Mouse (Mus musculus) testis, postnatal 10 days (tissue): Measurements from ENCODE around the gene Fam180a.
A peak's percentile ranks its signal among the peaks of the same experiment; 100 is the strongest.
"Not testable (repeated sequence)": the region's sequence is repeated elsewhere in the genome, so short reads cannot be mapped to it uniquely, and the experiment has no call there.

ENCODE experiments used
- DNase-seq: peaks from one replicate; pipeline ENCODE4 v3.0.0; 2021; ENCODE audit warnings: low spot score

The Fam180a gene

DNA sequence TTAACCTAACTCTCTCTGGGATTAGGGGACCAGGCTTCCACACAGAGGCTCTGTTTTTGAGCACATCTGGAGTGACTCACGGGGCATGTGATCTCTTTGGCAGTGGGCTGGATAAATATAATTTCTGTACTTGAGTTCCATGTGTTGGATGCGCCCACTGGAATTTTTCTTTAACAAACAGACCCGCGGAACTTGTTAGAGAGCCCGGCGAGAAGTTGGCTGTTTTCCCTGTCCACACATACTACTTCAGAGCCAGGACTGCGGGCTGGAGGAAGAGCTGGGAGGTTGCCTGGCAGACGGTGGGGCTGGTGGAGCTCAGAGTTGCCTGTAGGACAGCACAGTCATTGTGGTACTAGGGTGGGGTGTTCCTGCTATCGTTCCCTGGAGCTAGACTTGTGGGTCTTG lies at the start of gene Fam180a:
Gene Fam180a (minus strand): TSS at position 31 of the 405 bp plus-strand sequence.
- peak; percentile 71 for DNase-seq

DNA sequence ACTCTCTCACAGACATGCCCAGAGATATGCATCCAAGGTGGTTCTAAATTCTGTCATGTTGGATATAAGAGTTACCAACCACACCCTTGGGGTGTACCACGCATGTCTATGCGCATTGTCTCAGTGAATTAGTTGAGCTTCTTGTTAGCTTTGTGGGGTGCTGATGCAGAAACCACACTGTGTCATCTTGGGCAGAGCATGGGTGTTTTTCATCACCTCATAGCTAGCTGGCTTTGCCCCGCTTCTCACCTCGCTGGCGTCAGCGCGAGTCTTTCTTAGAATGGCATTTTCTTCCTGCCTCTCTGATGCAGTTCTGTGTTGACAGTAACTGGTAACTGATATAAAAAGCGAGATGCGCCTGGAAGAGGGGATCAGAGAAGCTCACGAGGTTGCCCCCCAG lies 48.1 kb upstream of the Fam180a start:
- DNase-seq, result no peak

DNA sequence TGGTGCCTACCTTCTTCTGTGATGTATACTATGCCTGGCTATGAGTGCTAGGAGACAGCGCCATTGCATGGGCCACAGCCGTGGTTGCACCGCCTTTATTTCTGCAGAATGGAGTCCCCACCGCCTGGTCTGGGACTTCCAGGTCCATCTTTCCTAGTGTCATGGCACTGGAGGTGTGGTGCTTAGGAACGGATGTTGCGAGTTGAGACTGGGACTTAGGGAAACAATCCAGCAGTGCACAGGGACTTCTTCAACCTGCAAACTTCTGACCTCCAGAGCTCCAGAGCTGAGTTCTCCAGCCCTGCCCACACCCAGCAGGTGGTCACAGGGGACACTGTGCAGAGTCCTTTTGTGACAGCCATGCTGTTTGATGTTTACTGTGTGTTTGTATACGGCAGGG lies 44.4 kb upstream of the Fam180a start:
- no peak for DNase-seq

DNA sequence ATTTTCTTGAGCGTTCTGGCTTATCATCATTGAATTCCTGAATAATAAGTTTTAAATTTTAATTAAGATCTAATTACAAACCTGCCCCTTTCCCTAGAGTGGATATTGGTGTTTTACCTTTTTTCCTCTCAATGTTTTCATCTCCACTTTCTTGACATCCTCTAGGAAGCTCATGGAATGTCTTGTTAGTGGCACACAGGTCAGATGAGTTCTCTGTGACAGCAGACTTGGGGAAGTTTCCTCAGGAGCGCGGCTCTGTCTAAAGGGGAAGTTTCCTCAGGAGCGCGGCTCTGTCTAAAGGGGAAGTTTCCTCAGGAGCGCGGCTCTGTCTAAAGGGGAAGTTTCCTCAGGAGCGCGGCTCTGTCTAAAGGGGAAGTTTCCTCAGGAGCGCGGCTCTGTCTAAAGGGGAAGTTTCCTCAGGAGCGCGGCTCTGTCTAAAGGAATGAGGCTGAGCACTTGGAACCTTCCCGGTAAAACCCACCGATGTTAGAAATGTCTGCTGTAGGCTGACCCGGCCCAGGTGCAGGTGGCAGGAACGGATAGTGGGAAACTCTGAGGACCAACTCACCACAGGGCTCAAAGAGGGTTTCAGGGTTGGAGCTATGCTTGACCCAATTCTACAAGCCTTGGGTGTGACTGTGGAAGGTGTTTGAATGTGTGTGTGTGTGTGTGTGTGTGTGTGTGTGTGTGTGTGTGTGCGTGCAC lies 43.8 kb upstream of the Fam180a start:
- DNase-seq, result not testable (repeated sequence)

DNA sequence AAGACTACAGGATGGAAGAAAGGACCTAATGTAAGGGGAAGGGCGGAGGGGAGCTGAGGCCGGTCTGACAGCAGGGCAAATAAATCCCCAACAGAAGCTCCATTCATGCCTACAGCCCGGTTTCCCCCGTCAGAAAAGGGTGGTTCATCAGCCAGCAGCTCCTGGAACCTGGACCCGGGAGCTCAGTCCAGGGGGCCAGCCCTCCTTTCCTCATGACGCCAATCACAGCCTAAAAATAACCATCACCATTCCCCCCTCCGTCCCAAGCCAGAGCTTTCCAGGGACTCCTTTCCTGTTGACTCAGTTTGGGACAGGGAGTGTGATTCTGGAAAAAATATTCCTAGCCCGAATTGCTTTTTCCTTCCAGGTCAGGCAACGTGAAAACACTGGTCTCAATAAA lies 36.7 kb upstream of the Fam180a start:
- no peak for DNase-seq

DNA sequence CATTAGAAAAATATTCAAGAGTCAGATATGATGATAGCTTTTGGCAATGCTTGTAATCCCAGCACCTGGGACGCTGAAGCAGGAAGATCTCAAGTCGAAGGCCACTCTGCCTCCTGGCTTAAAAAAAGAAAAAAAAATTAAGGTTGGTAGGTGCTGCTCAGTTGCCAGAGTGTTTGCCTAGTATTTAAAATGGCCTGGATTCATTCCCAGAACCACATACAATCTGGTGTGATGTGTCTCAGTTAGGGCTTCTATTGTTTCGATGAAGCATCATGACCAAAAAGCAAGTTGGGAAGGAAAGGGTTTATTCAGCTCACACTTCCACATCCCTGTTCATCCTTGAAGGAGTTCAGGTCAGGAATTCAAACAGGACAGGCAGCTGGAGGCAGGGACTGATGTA lies 29.4 kb upstream of the Fam180a start:
- DNase-seq, result no peak

DNA sequence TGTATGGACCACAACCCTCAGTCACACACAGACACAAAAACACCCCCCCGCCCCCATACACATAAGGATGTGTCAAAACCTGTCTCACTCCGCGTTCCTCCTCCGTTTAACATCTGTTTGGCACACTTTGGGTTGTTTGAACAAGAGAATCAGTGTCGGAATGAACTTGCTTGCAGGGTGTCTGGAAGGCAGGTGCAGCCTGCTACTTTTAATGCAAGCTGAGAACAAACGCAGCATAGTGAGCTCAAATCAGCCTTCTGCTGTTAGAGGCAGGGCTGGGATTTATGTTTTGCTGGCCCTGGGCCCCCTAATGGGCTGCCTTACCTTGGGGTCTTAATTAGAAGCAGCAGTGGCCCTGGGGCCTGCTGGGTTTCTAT lies 28.7 kb upstream of the Fam180a start:
- no peak for DNase-seq

DNA sequence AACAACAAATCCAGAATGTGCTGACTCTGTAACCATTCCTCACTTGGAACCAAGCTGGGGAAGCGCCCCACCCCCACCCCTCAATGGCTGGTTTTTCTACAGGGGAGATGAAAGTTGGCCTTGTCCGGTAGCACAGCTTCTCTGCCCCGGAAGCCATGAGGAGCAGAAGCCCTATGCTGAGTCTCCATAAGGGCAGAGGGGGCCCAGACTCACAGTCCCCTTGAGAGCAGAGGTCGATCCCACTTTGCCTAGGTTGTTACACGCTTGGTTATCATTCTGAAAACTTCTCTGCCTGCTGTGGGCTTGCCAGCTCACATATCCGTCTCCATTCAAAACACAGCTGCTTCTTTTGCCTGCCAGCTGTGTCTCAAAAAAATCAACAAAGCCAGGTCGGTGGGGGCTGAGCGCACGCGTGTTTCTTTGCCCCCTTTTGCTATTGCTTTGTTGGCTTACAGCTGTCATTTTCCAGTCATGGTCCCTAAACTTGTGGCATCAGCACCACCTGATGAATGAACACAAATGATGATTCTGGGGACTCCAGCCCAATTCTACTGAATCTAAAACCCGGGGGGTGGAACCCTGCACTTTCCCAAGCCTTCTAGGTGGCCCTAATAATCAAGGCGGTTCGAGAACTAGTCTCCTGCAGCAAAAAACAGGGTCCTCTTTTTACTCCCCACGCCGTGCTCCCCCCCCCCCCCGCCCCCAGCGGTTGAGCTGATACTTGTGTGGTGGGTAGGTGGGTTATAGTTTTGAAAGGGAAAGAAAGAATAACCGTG lies 28.1 kb upstream of the Fam180a start:
- no peak for DNase-seq

DNA sequence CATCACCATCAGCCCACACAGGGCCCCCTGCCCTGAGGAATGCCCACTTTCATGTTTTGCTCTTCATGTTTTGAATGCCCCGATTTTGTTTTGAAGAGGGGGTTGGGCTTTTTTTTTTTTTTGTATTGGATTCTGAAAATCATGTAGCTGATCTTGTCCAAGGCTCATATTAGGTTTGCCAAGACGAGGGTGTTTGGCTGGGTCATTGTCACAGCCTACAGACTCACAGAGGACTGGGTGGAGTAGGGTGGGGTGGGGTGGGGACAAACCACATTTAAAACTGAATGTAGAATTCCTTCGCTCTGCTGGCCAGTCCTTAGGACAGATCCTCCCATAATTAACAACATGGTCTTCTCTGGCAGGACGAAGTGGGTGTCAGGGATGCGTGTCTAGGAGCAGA lies 27.5 kb upstream of the Fam180a start:
- no peak for DNase-seq

DNA sequence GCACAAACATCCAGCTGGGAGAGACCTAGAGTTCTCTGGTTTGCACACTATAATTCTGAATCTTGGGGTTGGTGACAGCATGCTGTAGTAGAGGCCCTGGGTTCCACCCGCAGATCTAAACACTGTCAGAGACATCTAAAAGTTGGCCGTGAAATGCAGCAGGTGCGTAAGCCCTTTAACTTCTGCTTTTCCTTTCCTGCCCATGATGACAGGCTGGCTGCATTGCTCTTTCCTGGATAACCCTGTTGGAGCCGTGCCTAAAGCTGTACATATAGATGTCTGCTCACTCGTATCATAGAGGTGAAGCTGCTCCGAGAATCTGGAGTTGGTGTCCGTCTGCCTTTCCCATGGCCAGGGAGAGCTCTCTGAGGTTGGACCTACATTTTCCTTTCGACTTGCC lies 26.9 kb upstream of the Fam180a start:
- no peak for DNase-seq

DNA sequence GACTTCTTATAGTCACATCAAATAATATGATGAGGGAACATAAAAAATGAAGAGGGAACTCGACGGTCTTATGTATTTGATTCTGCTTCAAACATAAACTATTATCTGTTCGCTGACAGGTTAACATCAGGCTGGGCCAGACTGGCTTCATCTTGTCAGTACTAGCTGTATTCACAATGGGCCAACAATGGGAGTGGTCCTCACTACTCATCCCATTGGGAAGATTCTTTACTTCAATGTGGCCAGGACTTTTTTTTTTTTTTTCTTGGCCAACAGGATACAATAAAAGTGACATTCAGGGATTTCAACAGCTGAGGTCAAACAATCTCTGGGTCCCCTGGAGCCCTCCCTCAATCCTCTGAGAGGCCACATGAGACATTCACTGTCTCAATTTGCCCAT lies 25.9 kb upstream of the Fam180a start:
- DNase-seq, result no peak

DNA sequence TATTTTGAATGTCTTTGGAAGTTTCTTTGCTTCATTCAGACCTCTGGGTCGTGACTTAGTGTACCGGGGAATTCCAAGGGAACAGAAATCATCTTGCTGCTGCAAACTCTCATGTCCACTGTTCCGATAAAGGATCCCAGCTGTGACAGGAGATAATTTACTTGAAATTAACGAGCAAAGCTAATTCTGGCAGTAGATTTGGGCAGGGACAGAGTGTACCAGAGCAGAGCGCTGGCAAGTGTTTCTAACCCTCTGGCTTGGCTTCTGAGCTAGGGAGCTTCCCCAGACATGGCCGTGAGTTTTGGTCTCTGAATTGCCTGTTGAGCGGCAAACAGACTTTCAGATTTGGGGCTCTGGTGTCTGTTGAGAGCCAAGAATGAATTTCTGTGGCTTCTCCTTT lies 23.8 kb upstream of the Fam180a start:
- DNase-seq, result peak; percentile 58

DNA sequence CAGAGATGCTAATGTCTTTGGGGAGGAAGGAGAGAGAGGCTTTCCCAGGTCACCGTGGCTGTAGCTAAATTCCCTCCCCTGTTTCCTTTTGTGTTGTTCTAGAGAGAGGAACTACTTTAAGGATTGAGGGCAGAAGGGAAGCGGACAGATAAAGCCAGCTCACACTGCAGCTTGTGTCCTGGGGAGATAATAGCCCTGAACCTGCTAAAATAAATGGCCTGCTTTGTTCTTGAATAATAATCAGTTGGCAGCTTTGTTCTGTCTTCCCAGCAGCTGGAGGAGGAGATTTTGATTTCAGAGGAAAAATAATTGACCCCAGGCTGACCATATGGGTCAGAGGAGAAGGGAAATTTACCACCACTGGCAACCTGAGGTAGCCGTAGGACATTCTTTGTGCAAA lies 12.7 kb upstream of the Fam180a start:
- DNase-seq, result no peak

DNA sequence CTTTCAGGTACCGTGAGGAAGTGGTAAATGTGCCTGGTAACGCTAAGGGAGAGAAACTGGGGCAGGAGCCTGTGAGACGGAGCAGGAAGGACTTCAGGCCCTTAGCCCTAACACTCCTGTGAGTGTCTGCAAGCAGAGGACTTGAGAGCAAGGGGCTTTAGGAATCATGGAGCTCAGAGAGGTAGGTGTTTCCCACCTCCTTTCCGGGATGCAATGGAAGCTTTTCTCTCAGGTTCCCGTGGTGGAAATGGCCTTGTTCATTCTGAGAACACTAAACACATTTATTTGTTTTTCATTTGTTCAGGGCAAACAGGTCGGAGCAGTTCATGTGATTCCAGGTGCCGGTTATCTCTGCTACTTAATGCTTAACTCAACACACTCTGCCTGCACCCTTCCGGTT lies 11.9 kb upstream of the Fam180a start:
- no peak for DNase-seq

DNA sequence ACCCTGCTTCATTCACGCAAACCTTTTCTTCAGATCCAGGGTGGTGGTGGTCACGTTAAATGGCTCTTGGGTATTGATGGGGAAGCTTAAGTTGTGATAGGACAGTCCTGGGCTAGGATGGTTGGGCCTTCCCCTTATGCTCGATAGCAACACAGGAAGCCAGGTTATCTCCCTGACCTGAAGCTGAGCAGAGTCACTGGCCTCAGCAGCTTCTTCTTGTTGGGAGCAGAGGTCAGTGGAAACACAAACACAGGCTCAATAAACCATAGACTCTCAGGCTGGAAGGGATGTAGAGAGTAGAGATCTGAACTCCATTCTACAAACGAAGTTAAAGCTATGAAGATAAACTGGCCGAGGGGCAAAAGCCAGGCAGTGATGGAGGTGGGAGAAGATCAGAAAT lies 9.5 kb upstream of the Fam180a start:
- DNase-seq, result no peak

DNA sequence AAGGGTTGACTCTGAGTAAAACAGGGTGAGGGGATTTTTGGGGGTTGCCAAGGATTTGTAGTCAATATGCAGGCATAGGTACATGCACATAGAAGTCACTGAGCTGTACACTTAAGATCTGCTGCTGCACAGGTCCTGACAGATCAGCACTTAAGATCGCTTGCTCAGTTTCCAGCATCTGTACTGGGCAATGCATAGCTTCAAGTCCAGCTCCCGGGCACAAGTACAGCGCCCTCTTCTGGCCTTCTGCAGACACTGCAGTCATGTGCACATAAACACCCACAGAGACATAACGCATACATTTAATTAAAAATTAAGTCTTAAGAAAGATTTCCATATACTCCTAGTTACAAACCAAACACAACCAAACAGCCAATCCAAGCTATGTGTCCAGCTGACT lies 8.3 kb upstream of the Fam180a start:
- DNase-seq, result no peak

DNA sequence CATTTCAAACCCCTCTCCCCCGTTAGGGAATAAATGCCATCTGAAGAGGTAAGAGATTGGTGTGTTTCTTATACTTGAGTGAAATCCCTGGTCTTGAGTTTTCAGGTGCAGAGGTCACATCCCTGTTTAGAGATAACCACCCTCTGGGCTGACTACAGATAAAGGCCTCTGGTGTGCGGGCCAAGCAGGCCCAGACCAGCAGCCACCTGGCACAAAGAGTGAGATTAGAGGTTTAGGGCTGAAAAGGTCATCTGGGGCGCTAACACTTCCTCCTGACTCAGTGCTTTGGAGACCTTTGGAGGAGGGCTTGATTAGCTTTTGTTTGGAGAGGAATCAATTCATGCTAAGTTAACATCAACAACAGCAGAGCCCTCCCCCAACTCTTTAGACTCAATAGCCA lies 7.7 kb upstream of the Fam180a start:
- DNase-seq, result no peak

DNA sequence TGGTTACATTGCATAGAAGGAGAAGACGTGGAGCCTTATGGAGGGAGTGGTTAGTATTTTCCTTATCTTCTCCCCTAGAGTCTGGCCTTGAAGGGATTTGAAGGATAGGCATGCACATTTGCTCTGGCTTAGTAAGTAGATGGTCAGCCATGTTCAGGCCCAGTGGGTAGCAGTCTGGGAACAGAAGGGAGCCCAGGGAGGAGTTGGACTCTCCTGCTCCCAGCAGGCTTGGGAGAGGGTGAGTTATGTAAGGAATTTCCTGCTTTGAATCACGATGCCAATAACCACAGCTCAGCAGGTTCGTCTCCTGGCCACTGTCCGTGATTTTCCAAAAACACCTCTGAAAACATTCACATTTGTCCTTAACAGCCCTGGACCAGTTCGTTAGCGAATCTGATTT lies 4.9 kb upstream of the Fam180a start:
- no peak for DNase-seq

DNA sequence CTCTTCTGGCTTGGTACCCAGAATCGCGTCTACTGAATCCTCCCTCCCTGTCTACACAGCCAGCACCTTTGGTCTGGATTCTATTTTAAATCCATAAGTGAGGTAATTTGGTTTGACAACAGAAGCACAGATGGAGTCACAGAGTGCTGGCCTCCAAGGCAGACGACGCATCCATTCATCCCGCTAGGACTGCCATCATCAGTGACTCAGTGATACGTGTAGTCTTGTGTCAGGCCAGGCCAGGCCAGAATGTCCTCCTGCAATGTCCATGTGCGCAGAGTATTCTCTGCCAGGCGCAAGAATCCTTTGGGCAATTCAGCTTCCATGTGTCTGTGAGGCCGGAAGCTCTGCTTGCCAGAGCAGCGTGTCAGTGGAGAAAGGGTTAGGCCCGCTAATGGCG lies 4.0 kb upstream of the Fam180a start:
- no peak for DNase-seq

DNA sequence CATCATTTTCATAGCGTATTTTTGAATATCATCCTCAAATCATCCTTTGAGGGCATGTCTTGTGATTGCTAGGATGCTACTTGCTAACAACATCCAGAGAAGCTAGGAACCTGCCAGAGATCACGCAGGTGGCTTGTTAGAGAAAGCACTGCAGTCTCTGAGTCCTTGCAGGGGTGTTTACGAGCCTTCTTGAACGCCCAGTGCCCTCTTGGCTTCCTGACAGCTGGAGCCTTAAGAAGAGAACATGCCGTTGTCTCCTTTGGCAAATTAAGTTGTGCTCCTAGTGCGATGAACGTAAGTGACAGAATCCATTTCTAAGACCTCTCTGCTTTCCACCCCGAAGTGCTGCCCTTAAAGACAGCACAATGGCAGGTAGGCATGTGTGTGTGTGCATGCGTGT lies 1.6 kb downstream of the Fam180a start:
- DNase-seq, result no peak

DNA sequence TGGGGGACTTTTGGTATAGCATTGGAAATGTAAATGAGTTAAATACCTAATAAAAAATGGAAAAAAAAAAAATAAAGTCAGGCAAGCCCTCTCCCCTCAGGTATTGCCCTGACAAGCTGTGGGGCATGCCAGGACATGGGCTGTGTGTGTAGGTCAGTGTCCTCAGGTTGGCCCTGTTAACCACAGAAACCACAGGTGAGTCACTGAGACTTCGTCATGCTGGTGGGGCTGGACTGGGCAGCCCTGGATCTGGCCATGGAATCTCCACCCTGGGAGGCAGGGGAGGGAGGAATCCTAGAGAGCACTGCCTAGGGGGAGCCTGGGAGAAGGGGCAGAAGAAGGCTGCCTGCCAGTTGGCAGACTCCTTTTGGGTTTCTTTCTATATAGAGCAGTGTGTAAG lies 2.9 kb downstream of the Fam180a start:
- no peak for DNase-seq

DNA sequence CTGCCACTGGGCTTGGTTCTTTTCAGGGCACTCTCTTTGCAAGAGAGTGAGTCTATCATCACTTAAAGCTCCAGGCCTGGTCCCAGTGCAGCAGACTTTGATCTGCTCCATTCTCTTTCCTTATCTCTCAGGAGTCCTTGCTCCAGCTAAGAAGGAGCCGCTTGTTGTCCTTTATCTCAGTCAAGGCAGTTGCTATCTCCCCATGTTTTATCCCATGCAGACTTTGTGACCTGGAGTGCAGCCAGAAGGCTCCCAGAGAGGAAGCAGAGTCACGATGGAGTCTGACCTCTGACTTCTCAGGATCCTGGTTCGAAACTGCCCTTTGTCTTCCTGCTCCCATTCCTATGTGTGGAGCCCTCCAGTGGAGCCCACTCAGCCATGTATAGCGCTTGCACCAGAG lies 4.8 kb downstream of the Fam180a start:
- DNase-seq, result no peak

DNA sequence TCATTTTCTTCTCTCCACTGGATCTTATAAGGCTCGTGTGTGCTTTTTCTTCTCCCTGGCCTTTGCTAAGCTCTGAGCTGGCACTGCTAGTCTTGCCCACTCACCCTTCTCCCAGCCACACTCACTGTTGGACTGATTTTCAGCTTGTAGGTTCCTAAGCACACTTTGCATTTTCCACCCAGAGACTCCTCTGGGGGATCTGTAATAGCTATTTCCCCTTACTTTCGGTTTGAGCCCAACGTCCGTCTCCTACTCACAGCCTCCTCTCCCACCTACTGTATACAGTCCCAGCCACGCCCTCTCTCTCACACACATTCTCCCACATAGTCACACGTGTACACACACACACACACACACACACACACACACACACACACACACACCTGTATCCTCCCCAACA lies 6.1 kb downstream of the Fam180a start:
- DNase-seq, result no peak

DNA sequence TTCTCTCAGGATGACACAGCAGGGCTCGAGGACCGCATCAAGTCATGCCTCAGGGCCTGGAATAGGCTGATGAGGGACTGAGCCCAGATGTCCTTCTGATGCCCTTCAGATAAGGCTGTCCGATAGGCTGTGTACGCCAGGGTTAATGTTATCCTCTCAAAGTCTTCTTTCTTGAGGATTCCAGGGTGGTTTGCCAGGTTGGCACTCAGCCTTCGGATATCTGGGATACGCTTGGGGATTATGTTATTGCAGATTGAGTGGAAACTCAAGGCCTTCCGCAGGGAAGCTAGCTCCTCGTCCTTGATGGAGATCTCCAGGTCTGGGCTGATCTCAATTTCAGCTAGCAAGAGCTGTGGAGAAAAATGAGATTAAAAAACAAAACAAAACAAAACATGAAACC lies 12.4 kb downstream of the Fam180a start:
- peak; percentile 52 for DNase-seq
